Mouse (Mus musculus) embryonic facial prominence, embryonic 14.5 days (tissue): ENCODE results near the gene Olfr1450. TPM values are rescaled to one million over a fixed set of nuclear protein-coding genes. Genes with fewer than 3 reads are reported as not detected.
"Not testable (repeated sequence)": the region's sequence is repeated elsewhere in the genome, so short reads cannot be mapped to it uniquely, and the experiment has no call there.

ENCODE experiments used
- ATAC-seq: fragments of 200-750 bp; cut with Nextera tagmentation; 2 replicates; pipeline ENCODE4 v1.8.0; 2017; ENCODE audit warnings: low read depth, moderate number of reproducible peaks, moderate TSS enrichment
- DNase-seq: peaks from one replicate; pipeline ENCODE4 v3.0.0-alpha.2; 2015; ENCODE audit warnings: low spot score
- H3K27ac ChIP-seq: fragments of 300-500 bp; sonication (generic); replicated peaks from 2 replicates; pipeline ENCODE4 v1.5.1; 2014; ENCODE audit warnings: low read depth, mild to moderate bottlenecking, low read length, moderate library complexity
- H3K27me3 ChIP-seq: fragments of 300-500 bp; sonication (generic); replicated peaks from 2 replicates; pipeline ENCODE4 v1.6.1; 2014; ENCODE audit warnings: low read length; ENCODE audit not compliant: control insufficient read depth, insufficient read depth
- H3K36me3 ChIP-seq: fragments of 300-500 bp; sonication (generic); 2 replicates; pipeline ENCODE4 v1.6.1; 2014; ENCODE audit warnings: low read length, mixed read lengths; ENCODE audit not compliant: control insufficient read depth, insufficient read depth
- H3K4me1 ChIP-seq: fragments of 300-500 bp; sonication (generic); 2 replicates; pipeline ENCODE4 v1.6.1; 2014; ENCODE audit warnings: antibody characterized with exemption, low read length; ENCODE audit not compliant: control insufficient read depth, insufficient read depth
- H3K4me2 ChIP-seq: fragments of 300-500 bp; sonication (generic); 2 replicates; pipeline ENCODE4 v1.6.1; 2014; ENCODE audit warnings: low read depth, mild to moderate bottlenecking, low read length, moderate library complexity, mixed read lengths
- H3K4me3 ChIP-seq: fragments of 300-500 bp; sonication (generic); 2 replicates; pipeline ENCODE4 v1.5.1; 2014; ENCODE audit warnings: low read depth, mild to moderate bottlenecking, low read length
- H3K9ac ChIP-seq: fragments of 300-500 bp; sonication (generic); 2 replicates; pipeline ENCODE4 v1.6.1; 2014; ENCODE audit warnings: low read depth, mild to moderate bottlenecking, low read length, moderate library complexity, mixed read lengths
- H3K9me3 ChIP-seq: fragments of 300-500 bp; sonication (generic); 2 replicates; pipeline ENCODE4 v1.6.1; 2016; ENCODE audit warnings: low read length; ENCODE audit not compliant: control insufficient read depth
- WGBS: fragments of 180-500 bp; shearing (Covaris S2); extraction: QIAGEN DNeasy Blood & Tissue Kit; methylation state at CpG from one replicate; pipeline ENCODE4 v1.1.7; 2014; 5-methylcytosine and 5-hydroxymethylcytosine counted together
- polyA plus RNA-seq: library from polyadenylated mRNA; unstranded; fragments of >200 nt; fragmentation: Nextera tagmentation; extraction: Ambion mirVana; gene quantifications from 2 replicates; pipeline ENCODE4 v1.2.1, GENCODE M21; 2014

The Olfr1450 gene
- not detected in 2 replicates for polyA plus RNA-seq

DNA sequence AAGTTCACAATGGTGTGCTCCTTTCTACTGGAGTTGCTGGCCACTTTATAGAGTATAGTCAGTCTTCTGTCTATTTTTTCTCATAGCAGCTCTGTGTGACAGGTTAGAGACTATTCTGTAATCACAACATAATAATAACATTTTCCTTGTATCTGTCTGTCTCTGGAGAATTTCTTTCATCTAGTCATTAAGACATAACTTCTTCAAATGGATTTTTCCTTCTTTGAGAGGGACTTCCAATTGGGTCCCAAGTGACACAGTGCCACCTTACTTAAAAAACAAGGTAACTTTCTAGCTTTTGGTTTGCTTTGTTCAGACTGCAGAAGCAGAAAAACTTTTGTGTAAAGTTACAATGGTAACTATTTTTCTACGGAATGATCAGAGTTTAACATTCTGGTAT is at the start of gene Olfr1450:
Gene Olfr1450, plus strand, starts transcription at position 301 of the 400 bp plus-strand sequence.
- H3K4me1 ChIP-seq: no peaks in the 10 kb centered on the region
- no peak within 1 kb of the TSS for H3K9ac ChIP-seq
- H3K4me2 ChIP-seq: no peak within 1 kb of the TSS
- 90% methylated on average over 1 of the region's 1 CpGs for WGBS
- no peak within 1 kb of the TSS for H3K27ac ChIP-seq
- DNase-seq: no peak
- no peaks in the 10 kb centered on the region for H3K36me3 ChIP-seq
- no peak for ATAC-seq
- H3K9me3 ChIP-seq: no peaks in the 10 kb centered on the region
- H3K27me3 ChIP-seq: no peaks in the 10 kb centered on the region
- no peak within 1 kb of the TSS for H3K4me3 ChIP-seq

DNA sequence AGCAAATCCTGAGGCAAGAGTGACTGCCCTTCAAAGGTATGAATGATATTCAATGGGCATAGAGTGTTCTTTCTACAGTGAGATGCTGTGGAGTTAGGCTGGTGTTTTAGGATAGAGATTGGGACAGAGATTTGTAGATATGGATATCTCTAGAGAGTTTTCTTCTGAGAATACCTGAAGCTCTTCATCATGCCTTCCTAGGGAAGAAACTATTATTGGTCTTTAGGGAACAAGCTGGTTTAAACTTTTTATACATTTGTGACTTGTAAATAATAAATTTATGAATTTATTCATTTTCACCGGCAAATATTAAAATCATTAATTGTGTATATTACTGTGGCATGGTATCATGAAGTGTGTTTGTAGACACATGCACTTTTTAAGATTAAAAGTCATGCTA is 46.4 kb upstream of the Olfr1450 start, which contains the start of gene Olfr1447:
Gene Olfr1447, minus strand, starts transcription at position 101 of the 400 bp plus-strand sequence.
- ATAC-seq: no peak
- WGBS: 94% methylated on average over 1 of the region's 1 CpGs
- no peaks in the 10 kb centered on the region for H3K27me3 ChIP-seq

DNA sequence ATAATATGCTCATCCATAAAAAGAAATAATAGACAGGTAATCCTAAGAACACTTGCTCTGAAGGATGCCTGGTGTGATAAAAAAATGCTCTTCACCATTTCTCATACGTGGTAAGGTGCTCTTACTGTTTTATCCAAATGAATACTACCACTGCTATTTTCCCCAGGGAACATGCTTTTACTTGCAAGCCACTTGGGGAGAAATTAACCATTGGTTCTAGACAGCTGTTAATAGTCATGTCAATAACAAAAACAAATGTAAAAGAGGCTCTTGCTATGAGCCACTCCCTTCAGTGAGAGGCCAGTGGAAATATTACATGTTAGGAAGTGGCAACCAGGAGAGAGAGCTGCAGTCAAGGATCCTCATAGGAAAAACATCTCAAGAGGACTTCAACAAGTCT is 25.7 kb upstream of the Olfr1450 start, which contains the start of gene Olfr1448:
Gene Olfr1448, minus strand, starts transcription at position 101 of the 400 bp plus-strand sequence.
- Histone ChIP-seq H3K4me3 (no peak within 1 kb of the TSS), H3K36me3 (no peaks in the 10 kb centered on the region), H3K27me3 (no peaks in the 10 kb centered on the region), H3K9ac (no peak within 1 kb of the TSS), H3K27ac (no peak within 1 kb of the TSS), H3K4me1 (no peaks in the 10 kb centered on the region), H3K4me2 (no peak within 1 kb of the TSS), H3K9me3 (no peaks in the 10 kb centered on the region)
- no peak for ATAC-seq
- WGBS: 59% methylated on average over 1 of the region's 1 CpGs
- DNase-seq: no peak

More for the DNA sequence above, 46.4 kb upstream of the Olfr1450 start, which contains the start of gene Olfr1447:
- Histone ChIP-seq H3K27ac (no peak within 1 kb of the TSS), H3K4me1 (no peaks in the 10 kb centered on the region), H3K4me2 (no peak within 1 kb of the TSS), H3K4me3 (no peak within 1 kb of the TSS), H3K36me3 (no peaks in the 10 kb centered on the region), H3K9ac (no peak within 1 kb of the TSS), H3K9me3 (no peaks in the 10 kb centered on the region)
- DNase-seq: no peak

DNA sequence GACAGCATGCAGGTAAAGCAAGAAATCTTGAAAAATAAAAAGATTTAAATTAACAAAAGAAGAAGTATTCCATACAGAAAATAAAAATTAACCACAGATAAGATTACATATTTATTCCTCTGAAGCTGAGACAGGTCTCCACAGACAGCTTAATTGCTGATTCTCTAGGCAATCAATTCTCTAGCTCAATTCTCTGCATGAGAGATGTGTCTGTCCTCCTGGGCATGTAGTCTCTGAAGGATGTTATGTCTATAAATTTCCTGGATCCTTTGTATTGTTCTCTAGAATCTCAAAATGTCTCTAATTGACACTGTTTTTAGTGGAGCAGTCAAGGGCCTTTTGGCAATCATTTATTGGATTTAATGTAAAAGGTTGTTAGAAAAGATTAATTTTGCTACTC is 19.5 kb upstream of the Olfr1450 start, which contains the start of gene Olfr1449:
Gene Olfr1449, plus strand, starts transcription at position 301 of the 400 bp plus-strand sequence.
- Histone ChIP-seq H3K4me2 (no peak within 1 kb of the TSS), H3K27me3 (no peaks in the 10 kb centered on the region), H3K4me1 (no peaks in the 10 kb centered on the region), H3K4me3 (no peak within 1 kb of the TSS), H3K36me3 (no peaks in the 10 kb centered on the region), H3K9me3 (no peaks in the 10 kb centered on the region), H3K27ac (no peak within 1 kb of the TSS), H3K9ac (no peak within 1 kb of the TSS)
- no peak for DNase-seq
- no peak for ATAC-seq

DNA sequence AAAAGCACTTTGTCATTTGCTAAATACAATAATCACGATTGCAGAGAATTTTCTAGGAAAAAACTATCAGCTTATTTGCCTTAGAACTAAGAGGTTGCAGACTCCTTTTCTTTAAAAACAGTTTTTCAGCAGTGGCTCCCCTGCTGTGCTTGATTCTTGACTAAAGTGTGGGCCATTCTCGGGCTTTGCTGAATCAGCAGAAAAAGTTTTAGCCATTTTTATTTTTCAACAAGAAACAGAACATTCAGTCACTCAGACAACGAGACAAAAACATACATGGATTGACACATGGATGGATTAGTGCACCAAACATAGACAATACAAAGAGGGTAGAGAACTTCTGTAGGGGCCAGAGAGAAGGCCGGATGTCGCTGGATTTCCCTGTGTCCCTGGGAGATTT is 20.0 kb downstream of the Olfr1450 start:
- not testable (repeated sequence) for H3K4me1 ChIP-seq, ATAC-seq, DNase-seq, H3K27ac ChIP-seq, H3K27me3 ChIP-seq, H3K9ac ChIP-seq, H3K9me3 ChIP-seq, H3K36me3 ChIP-seq, H3K4me3 ChIP-seq, H3K4me2 ChIP-seq
- 82% methylated on average over 5 of the region's 5 CpGs for WGBS

DNA sequence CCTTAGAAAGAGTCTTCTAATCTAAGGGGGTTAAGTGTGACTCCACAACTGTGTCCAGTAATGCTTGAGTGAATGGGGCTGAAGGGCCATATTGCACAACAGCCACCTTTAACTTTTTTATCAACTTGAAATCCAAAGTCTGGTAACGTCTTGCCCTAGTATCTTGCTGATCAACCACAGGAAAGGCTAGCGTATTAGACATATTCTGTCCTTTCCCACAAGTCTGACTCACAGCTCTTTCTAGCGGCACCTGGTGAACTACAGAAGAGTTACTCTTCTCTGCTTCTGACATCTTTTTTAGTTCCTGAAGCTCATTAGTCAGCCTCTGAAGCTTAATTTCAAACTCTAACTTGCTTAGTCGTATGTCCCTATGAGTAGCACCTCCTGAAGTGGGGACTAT is 42.3 kb downstream of the Olfr1450 start:
- H3K9ac ChIP-seq, ATAC-seq, DNase-seq, H3K9me3 ChIP-seq, H3K4me3 ChIP-seq, H3K4me2 ChIP-seq, H3K4me1 ChIP-seq, H3K27ac ChIP-seq, H3K36me3 ChIP-seq, H3K27me3 ChIP-seq: not testable (repeated sequence)
- 88% methylated on average over 4 of the region's 4 CpGs for WGBS

DNA sequence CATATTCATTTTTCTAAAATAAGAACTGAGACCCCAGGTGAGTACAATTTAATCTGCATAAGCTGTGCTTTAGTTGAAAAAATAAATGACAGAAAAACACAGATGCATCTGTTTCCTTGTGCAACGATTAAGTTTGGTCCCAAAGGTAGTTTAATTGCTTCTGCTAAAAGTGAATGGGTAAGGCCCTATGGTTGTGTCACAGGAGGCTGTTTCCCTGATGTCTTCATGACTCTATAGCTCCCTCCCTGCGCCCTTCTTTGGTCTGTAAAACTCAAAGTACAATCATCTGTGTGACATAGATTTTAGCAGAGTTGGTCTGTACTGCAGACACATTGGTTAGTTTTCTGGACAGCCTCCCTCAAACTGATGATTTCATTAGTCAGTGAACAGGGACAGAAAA is 44.7 kb downstream of the Olfr1450 start, which contains the start of gene Olfr1451:
Gene Olfr1451, plus strand, starts transcription at position 301 of the 400 bp plus-strand sequence.
- Histone ChIP-seq H3K27me3 (no peaks in the 10 kb centered on the region), H3K9me3 (no peaks in the 10 kb centered on the region), H3K27ac (no peak within 1 kb of the TSS), H3K4me2 (no peak within 1 kb of the TSS), H3K36me3 (no peaks in the 10 kb centered on the region), H3K4me1 (no peaks in the 10 kb centered on the region), H3K4me3 (no peak within 1 kb of the TSS), H3K9ac (no peak within 1 kb of the TSS)
- DNase-seq (no peak), ATAC-seq (no peak)
- WGBS: 65% methylated on average over 2 of the region's 2 CpGs

Other genes starting within 250 kb of the Olfr1450 start
- gene Cntf, start 184.6 kb upstream of the Olfr1450 start, polyA plus RNA-seq: 0.29 and 0.81 TPM in 2 replicates
- gene Zfp91, start 154.1 kb upstream of the Olfr1450 start, polyA plus RNA-seq: 8.9 and 10.1 TPM in 2 replicates
- gene Lpxn, start 154.1 kb upstream of the Olfr1450 start, polyA plus RNA-seq: 4.2 and 4.6 TPM in 2 replicates
- not detected in 2 replicates for gene Gm5244, start 103.6 kb upstream of the Olfr1450 start, polyA plus RNA-seq
- not detected in 2 replicates for gene Olfr1444, start 93.0 kb upstream of the Olfr1450 start, polyA plus RNA-seq
- not detected in 2 replicates for gene Olfr1445, start 66.4 kb upstream of the Olfr1450 start, polyA plus RNA-seq
- gene Olfr1446, start 56.7 kb upstream of the Olfr1450 start, polyA plus RNA-seq: not detected in 2 replicates
- not detected in 2 replicates for gene Olfr1447, start 46.5 kb upstream of the Olfr1450 start, polyA plus RNA-seq
- gene Olfr1448, start 25.8 kb upstream of the Olfr1450 start, polyA plus RNA-seq: not detected in 2 replicates
- gene Olfr1449, start 19.4 kb upstream of the Olfr1450 start, polyA plus RNA-seq: not detected in 2 replicates
- not detected in 2 replicates for gene Olfr1451, start 44.8 kb downstream of the Olfr1450 start, polyA plus RNA-seq
- not detected in 2 replicates for gene Olfr1453, start 78.1 kb downstream of the Olfr1450 start, polyA plus RNA-seq
- gene Olfr1454, start 110.4 kb downstream of the Olfr1450 start, polyA plus RNA-seq: 0.13 TPM in 1 of 2 replicates, not detected in the other
- gene Olfr1457, start 147.6 kb downstream of the Olfr1450 start, polyA plus RNA-seq: not detected in 2 replicates
- gene Olfr1458, start 156.5 kb downstream of the Olfr1450 start, polyA plus RNA-seq: not detected in 2 replicates
- 0.11 TPM in 1 of 2 replicates, not detected in the other for gene Olfr1459, start 199.3 kb downstream of the Olfr1450 start, polyA plus RNA-seq
- gene Olfr1461, start 212.7 kb downstream of the Olfr1450 start, polyA plus RNA-seq: not detected in 2 replicates
- gene Olfr1462, start 235.5 kb downstream of the Olfr1450 start, polyA plus RNA-seq: not detected in 2 replicates